Mouse (Mus musculus) heart, embryonic 12.5 days (tissue): ENCODE data around the gene Uhrf1bp1. TPM values are rescaled to one million over a fixed set of nuclear protein-coding genes. Genes with fewer than 3 reads are reported as not detected.

Experiments used
- ATAC-seq: fragments of 200-750 bp; cut with Nextera tagmentation; 2 replicates; pipeline ENCODE4 v1.8.0; 2017; ENCODE audit warnings: moderate TSS enrichment, moderate library complexity; ENCODE audit not compliant: insufficient number of reproducible peaks, low FRiP score
- H3K27ac ChIP-seq: fragments of 300-500 bp; sonication (generic); 2 replicates; pipeline ENCODE4 v1.5.1; 2016; ENCODE audit warnings: mild to moderate bottlenecking, moderate library complexity; ENCODE audit not compliant: poor library complexity, severe bottlenecking
- H3K27me3 ChIP-seq: fragments of 300-500 bp; sonication (generic); replicated peaks from 2 replicates; pipeline ENCODE4 v1.6.1; 2016; ENCODE audit warnings: mild to moderate bottlenecking, moderate library complexity
- H3K36me3 ChIP-seq: fragments of 300-500 bp; sonication (generic); 2 replicates; pipeline ENCODE4 v1.6.1; 2016; ENCODE audit warnings: mild to moderate bottlenecking, moderate library complexity
- H3K4me1 ChIP-seq: fragments of 300-500 bp; sonication (generic); replicated peaks from 2 replicates; pipeline ENCODE4 v1.6.1; 2016; ENCODE audit warnings: mild to moderate bottlenecking
- H3K4me2 ChIP-seq: fragments of 300-500 bp; sonication (generic); 2 replicates; pipeline ENCODE4 v1.6.1; 2016; ENCODE audit warnings: mild to moderate bottlenecking, moderate library complexity
- H3K4me3 ChIP-seq: fragments of 300-500 bp; sonication (generic); 2 replicates; pipeline ENCODE4 v1.5.1; 2016; ENCODE audit warnings: mild to moderate bottlenecking
- H3K9ac ChIP-seq: fragments of 300-500 bp; sonication (generic); 2 replicates; pipeline ENCODE4 v1.6.1; 2016; ENCODE audit warnings: mild to moderate bottlenecking, moderate library complexity
- H3K9me3 ChIP-seq: fragments of 300-500 bp; sonication (generic); replicated peaks from 2 replicates; pipeline ENCODE4 v1.6.1; 2016; ENCODE audit warnings: mild to moderate bottlenecking, moderate library complexity
- WGBS: fragments of 180-500 bp; shearing (Covaris S2); methylation state at CpG from one replicate; pipeline ENCODE4 v1.1.7; 2016; 5-methylcytosine and 5-hydroxymethylcytosine counted together
- polyA plus RNA-seq: library from polyadenylated mRNA; unstranded; fragments of >200 nt; fragmentation: Nextera tagmentation; extraction: Ambion mirVana; gene quantifications from 2 replicates; pipeline ENCODE4 v1.2.1, GENCODE M21; 2016

Gene Uhrf1bp1
- polyA plus RNA-seq, 1 experiment from 2014 or later: 6.4 TPM

- peaks cover 71% of the 10 kb centered on the region for H3K4me1 ChIP-seq
- H3K4me2 ChIP-seq: no peak overlapping the region
- H3K9me3 ChIP-seq: no peaks in the 10 kb centered on the region
- no peaks in the 10 kb centered on the region for H3K27me3 ChIP-seq
- H3K4me3 ChIP-seq: no peak overlapping the region
- H3K27ac ChIP-seq: no peak overlapping the region
- no peak for ATAC-seq
- WGBS: 65% methylated on average over 5 of the region's 5 CpGs
- no peaks in the 10 kb centered on the region for H3K36me3 ChIP-seq
- no peak overlapping the region for H3K9ac ChIP-seq
Observed at GRCm38 (mm10) chr17:27941178-27941577, 84.9 kb downstream of the Uhrf1bp1 start.

- H3K4me1 ChIP-seq: peaks cover 73% of the 10 kb centered on the region
- H3K9me3 ChIP-seq: no peaks in the 10 kb centered on the region
- H3K27ac ChIP-seq: no peak overlapping the region
- H3K9ac ChIP-seq: peak overlapping the region; percentile 27; the same call in 1 of the 2 replicates
- no peak overlapping the region for H3K4me2 ChIP-seq
- 56% methylated on average over 2 of the region's 2 CpGs for WGBS
- H3K36me3 ChIP-seq: no peaks in the 10 kb centered on the region
- H3K27me3 ChIP-seq: no peaks in the 10 kb centered on the region
- no peak for ATAC-seq
- no peak overlapping the region for H3K4me3 ChIP-seq
Observed at GRCm38 (mm10) chr17:27941698-27942097, 85.5 kb downstream of the Uhrf1bp1 start.

- Histone ChIP-seq H3K4me1 (peaks cover 73% of the 10 kb centered on the region), H3K9me3 (no peaks in the 10 kb centered on the region), H3K9ac (no peak overlapping the region), H3K4me2 (no peak overlapping the region), H3K4me3 (no peak overlapping the region), H3K27ac (no peak overlapping the region), H3K36me3 (no peaks in the 10 kb centered on the region), H3K27me3 (no peaks in the 10 kb centered on the region)
- no peak for ATAC-seq
- WGBS: 85% methylated on average over 4 of the region's 4 CpGs
Observed at GRCm38 (mm10) chr17:27942131-27942530, 85.9 kb downstream of the Uhrf1bp1 start.

DNA sequence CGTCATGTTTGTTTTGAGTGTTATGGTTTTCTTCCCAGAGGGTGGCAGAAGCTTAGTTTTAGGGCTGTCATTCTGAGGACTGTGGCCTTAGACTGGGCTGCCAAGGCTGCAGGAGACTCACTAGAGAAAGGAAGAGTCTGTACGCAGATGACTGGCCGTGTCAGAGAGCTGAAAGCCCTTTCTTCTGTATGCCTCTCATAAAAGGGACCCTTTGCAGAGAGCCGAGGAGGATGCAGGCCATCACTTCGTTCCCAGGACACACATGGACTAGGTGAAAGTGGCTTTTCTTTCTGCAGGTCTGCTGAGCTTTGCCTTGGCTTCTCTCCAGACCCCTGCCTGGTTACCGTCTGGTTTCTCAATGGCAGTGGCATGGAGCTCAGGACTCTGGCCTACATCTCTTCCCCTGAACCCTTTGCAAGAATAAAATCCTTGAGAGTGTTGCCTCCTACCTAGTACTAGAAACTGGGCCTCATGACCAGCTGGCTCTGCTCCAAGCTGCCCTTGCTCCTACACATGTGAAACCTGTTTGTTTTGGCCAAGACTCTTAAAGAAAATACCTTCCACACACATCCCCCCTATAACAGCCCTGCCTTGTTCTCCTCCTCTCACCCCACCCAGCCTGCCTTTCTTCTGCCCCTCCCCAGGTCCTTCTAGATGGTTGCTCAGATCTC, 89.4 kb downstream of the Uhrf1bp1 start:
- H3K4me1 ChIP-seq: peaks cover 42% of the 10 kb centered on the region
- H3K4me3 ChIP-seq: no peak overlapping the region
- H3K4me2 ChIP-seq: no peak overlapping the region
- no peaks in the 10 kb centered on the region for H3K9me3 ChIP-seq
- peak overlapping the region; percentile 4; the same call in 1 of the 2 replicates for H3K9ac ChIP-seq
- peak; percentile 43 for ATAC-seq
- WGBS: 45% methylated on average over 6 of the region's 6 CpGs
- peak overlapping the region; percentile 83 for H3K27ac ChIP-seq
- H3K27me3 ChIP-seq: no peaks in the 10 kb centered on the region
- H3K36me3 ChIP-seq: no peaks in the 10 kb centered on the region

GRCm38 (mm10) chr17:27946371-27946770, 90.1 kb downstream of the Uhrf1bp1 start:
- no peaks in the 10 kb centered on the region for H3K36me3 ChIP-seq
- peak overlapping the region; percentile 83 for H3K27ac ChIP-seq
- ATAC-seq: no peak
- H3K4me2 ChIP-seq: no peak overlapping the region
- H3K4me1 ChIP-seq: peaks cover 35% of the 10 kb centered on the region
- H3K4me3 ChIP-seq: no peak overlapping the region
- peak overlapping the region; percentile 4; the same call in 1 of the 2 replicates for H3K9ac ChIP-seq
- WGBS: 82% methylated on average over 8 of the region's 8 CpGs
- H3K27me3 ChIP-seq: no peaks in the 10 kb centered on the region
- H3K9me3 ChIP-seq: no peaks in the 10 kb centered on the region

GRCm38 (mm10) chr17:27947155-27947554, 90.9 kb downstream of the Uhrf1bp1 start:
- Histone ChIP-seq H3K4me3 (no peak overlapping the region), H3K27me3 (no peaks in the 10 kb centered on the region), H3K4me2 (no peak overlapping the region), H3K27ac (no peak overlapping the region; the same call in 1 of the 2 replicates), H3K36me3 (no peaks in the 10 kb centered on the region), H3K4me1 (peaks cover 29% of the 10 kb centered on the region), H3K9ac (no peak overlapping the region), H3K9me3 (no peaks in the 10 kb centered on the region)
- ATAC-seq: no peak
- 72% methylated on average over 2 of the region's 2 CpGs for WGBS

Other genes starting within 250 kb of the Uhrf1bp1 start
- gene Nudt3, start 232.9 kb upstream of the Uhrf1bp1 start, polyA plus RNA-seq: 106 and 110 TPM in 2 replicates
- not detected in 2 replicates for gene RPS10-NUDT3, start 221.2 kb upstream of the Uhrf1bp1 start, polyA plus RNA-seq
- gene Rps10, start 219.8 kb upstream of the Uhrf1bp1 start, polyA plus RNA-seq: 611 and 625 TPM in 2 replicates
- gene Pacsin1, start 200.9 kb upstream of the Uhrf1bp1 start, polyA plus RNA-seq: 1.4 and 1.7 TPM in 2 replicates
- gene Spdef, start 127.5 kb upstream of the Uhrf1bp1 start, polyA plus RNA-seq: 0.18 TPM in 1 of 2 replicates, not detected in the other
- gene D17Wsu92e, start 35.8 kb upstream of the Uhrf1bp1 start, polyA plus RNA-seq: 14.8 and 15.1 TPM in 2 replicates
- 221 and 222 TPM in 2 replicates for gene Snrpc, start 18.3 kb upstream of the Uhrf1bp1 start, polyA plus RNA-seq
- gene Anks1, start 52.9 kb downstream of the Uhrf1bp1 start, polyA plus RNA-seq: 11.5 and 12.1 TPM in 2 replicates
- gene Taf11, start 53.4 kb downstream of the Uhrf1bp1 start, polyA plus RNA-seq: 48.6 and 56.2 TPM in 2 replicates
- 0.23 and 1.1 TPM in 2 replicates for gene Tcp11, start 224.2 kb downstream of the Uhrf1bp1 start, polyA plus RNA-seq